Mouse (Mus musculus): ENCODE results near the gene Dnase1l1. TPM values are rescaled to one million over a fixed set of nuclear protein-coding genes. Genes with fewer than 3 reads are reported as not detected.

Gene Dnase1l1
- polyA plus RNA-seq, 1 experiment from 2014 or later = 4.7 TPM

DNA sequence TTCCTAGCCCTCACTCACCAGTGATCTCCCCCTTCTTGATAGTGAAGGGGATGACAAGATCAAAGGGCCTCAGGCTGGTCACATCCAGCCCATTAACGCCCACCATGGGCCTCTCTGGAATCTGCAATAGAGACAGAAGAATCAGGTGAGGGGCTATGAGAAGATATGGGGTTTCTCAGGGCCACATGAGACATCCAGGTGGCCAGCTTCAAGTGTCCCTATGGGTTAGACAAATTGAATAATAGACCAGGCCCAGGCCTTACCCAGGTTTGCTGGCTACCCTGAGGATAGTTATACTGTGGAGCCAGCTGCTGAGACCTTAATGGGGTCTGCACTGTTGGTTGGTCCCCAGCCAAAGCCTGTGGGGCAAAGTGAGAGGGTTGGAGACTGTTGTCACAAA lies 52.1 kb downstream of the Dnase1l1 start:
- H3K27ac ChIP-seq (replicated peaks) = no peak overlapping the region
- H3K9ac ChIP-seq = no peak overlapping the region
- 59% methylated on average over 1 of the region's 1 CpGs for WGBS
- H3K27me3 ChIP-seq = no peaks in the 10 kb centered on the region
- peaks cover 84% of the 10 kb centered on the region for H3K36me3 ChIP-seq
- no peaks in the 10 kb centered on the region for H3K9me3 ChIP-seq
- H3K4me3 ChIP-seq = no peak overlapping the region
- no peak for ATAC-seq (ENCODE audit: low FRiP score, low read depth)
- H3K4me2 ChIP-seq = no peak overlapping the region
- no peaks in the 10 kb centered on the region for H3K4me1 ChIP-seq (replicated peaks)

Small RNA genes within 50 kb of the gene (microRNA-seq; reads per million reads assigned to microRNA genes)
- not detected for gene Mir7091
- gene Mir7092 = 0.65 reads per million

Other genes starting within 250 kb of the Dnase1l1 start
- not detected in 2 replicates for gene Opn1mw, start 154.9 kb downstream of the Dnase1l1 start, polyA plus RNA-seq (2015; fragmentation: Nextera tagmentation; extraction: Ambion mirVana)
- gene Mecp2, start 147.0 kb downstream of the Dnase1l1 start, polyA plus RNA-seq (2015; fragmentation: Nextera tagmentation; extraction: Ambion mirVana) = 12.8 and 13.6 TPM in 2 replicates
- gene Tex28, start 114.5 kb downstream of the Dnase1l1 start, polyA plus RNA-seq (2015; fragmentation: Nextera tagmentation; extraction: Ambion mirVana) = not detected in 2 replicates
- 0.05 and 0.07 TPM in 2 replicates for gene Tktl1, start 105.1 kb downstream of the Dnase1l1 start, polyA plus RNA-seq (2015; fragmentation: Nextera tagmentation; extraction: Ambion mirVana)
- 87.8 and 92.0 TPM in 2 replicates for gene Flna, start 32.5 kb downstream of the Dnase1l1 start, polyA plus RNA-seq (2015; fragmentation: Nextera tagmentation; extraction: Ambion mirVana)
- 14.5 and 16.7 TPM in 2 replicates for gene Emd, start 27.6 kb downstream of the Dnase1l1 start, polyA plus RNA-seq (2015; fragmentation: Nextera tagmentation; extraction: Ambion mirVana)
- 396 and 404 TPM in 2 replicates for gene Rpl10, start 11.5 kb downstream of the Dnase1l1 start, polyA plus RNA-seq (2015; fragmentation: Nextera tagmentation; extraction: Ambion mirVana)
- 73.2 and 80.1 TPM in 2 replicates for gene Taz, start 425 bp downstream of the Dnase1l1 start, polyA plus RNA-seq (2015; fragmentation: Nextera tagmentation; extraction: Ambion mirVana)
- 284 and 300 TPM in 2 replicates for gene Atp6ap1, start 14.8 kb upstream of the Dnase1l1 start, polyA plus RNA-seq (2015; fragmentation: Nextera tagmentation; extraction: Ambion mirVana)
- 868 and 983 TPM in 2 replicates for gene Gdi1, start 22.7 kb upstream of the Dnase1l1 start, polyA plus RNA-seq (2015; fragmentation: Nextera tagmentation; extraction: Ambion mirVana)
- gene Fam50a, start 30.7 kb upstream of the Dnase1l1 start, polyA plus RNA-seq (2015; fragmentation: Nextera tagmentation; extraction: Ambion mirVana) = 57.7 and 61.0 TPM in 2 replicates
- gene Plxna3, start 46.7 kb upstream of the Dnase1l1 start, polyA plus RNA-seq (2015; fragmentation: Nextera tagmentation; extraction: Ambion mirVana) = 53.6 and 55.5 TPM in 2 replicates
- gene Lage3, start 71.3 kb upstream of the Dnase1l1 start, polyA plus RNA-seq (2015; fragmentation: Nextera tagmentation; extraction: Ambion mirVana) = 73.4 and 75.9 TPM in 2 replicates
- 67.7 and 71.0 TPM in 2 replicates for gene Ubl4a, start 90.9 kb upstream of the Dnase1l1 start, polyA plus RNA-seq (2015; fragmentation: Nextera tagmentation; extraction: Ambion mirVana)
- gene Slc10a3, start 91.0 kb upstream of the Dnase1l1 start, polyA plus RNA-seq (2015; fragmentation: Nextera tagmentation; extraction: Ambion mirVana) = 7.7 and 8.4 TPM in 2 replicates
- 34.2 and 37.5 TPM in 2 replicates for gene Fam3a, start 110.9 kb upstream of the Dnase1l1 start, polyA plus RNA-seq (2015; fragmentation: Nextera tagmentation; extraction: Ambion mirVana)
- gene Ikbkg, start 111.0 kb upstream of the Dnase1l1 start, polyA plus RNA-seq (2015; fragmentation: Nextera tagmentation; extraction: Ambion mirVana) = 15.7 and 16.7 TPM in 2 replicates
- 46.3 and 53.2 TPM in 2 replicates for gene G6pdx, start 146.9 kb upstream of the Dnase1l1 start, polyA plus RNA-seq (2015; fragmentation: Nextera tagmentation; extraction: Ambion mirVana)
- gene Gm6880, start 199.1 kb upstream of the Dnase1l1 start, polyA plus RNA-seq (2015; fragmentation: Nextera tagmentation; extraction: Ambion mirVana) = not detected in 2 replicates